Mouse (Mus musculus) limb, embryonic 14.5 days (tissue): ENCODE results near the gene Zbtb22. TPM values are rescaled to one million over a fixed set of nuclear protein-coding genes. Genes with fewer than 3 reads are reported as not detected.

Experiments
- ATAC-seq: fragments of 200-750 bp; cut with Nextera tagmentation; 2 replicates; pipeline ENCODE4 v1.8.0; 2017; ENCODE audit warnings: low read depth, moderate number of reproducible peaks, moderate TSS enrichment; ENCODE audit not compliant: low FRiP score
- DNase-seq: peaks from one replicate; pipeline ENCODE4 v3.0.0-alpha.2; 2015; ENCODE audit warnings: low spot score
- H3K27ac ChIP-seq: fragments of 300-500 bp; sonication (generic); replicated peaks from 2 replicates; pipeline ENCODE4 v1.5.1; 2014; ENCODE audit warnings: low read depth, mild to moderate bottlenecking, low read length, moderate library complexity, mixed read lengths
- H3K27me3 ChIP-seq: fragments of 300-500 bp; sonication (generic); 2 replicates; pipeline ENCODE4 v1.6.1; 2014; ENCODE audit warnings: low read length, mixed read lengths; ENCODE audit not compliant: control insufficient read depth, insufficient read depth
- H3K36me3 ChIP-seq: fragments of 300-500 bp; sonication (generic); 2 replicates; pipeline ENCODE4 v1.6.1; 2014; ENCODE audit warnings: mild to moderate bottlenecking, low read length, moderate library complexity, mixed read lengths; ENCODE audit not compliant: control insufficient read depth, insufficient read depth
- H3K4me1 ChIP-seq: fragments of 300-500 bp; sonication (generic); 2 replicates; pipeline ENCODE4 v1.6.1; 2014; ENCODE audit warnings: antibody characterized with exemption, low read length, mixed read lengths; ENCODE audit not compliant: control insufficient read depth, insufficient read depth
- H3K4me2 ChIP-seq: fragments of 300-500 bp; sonication (generic); replicated peaks from 2 replicates; pipeline ENCODE4 v1.6.1; 2014; ENCODE audit warnings: low read depth, mild to moderate bottlenecking, low read length, moderate library complexity; ENCODE audit not compliant: severe bottlenecking
- H3K4me3 ChIP-seq: fragments of 300-500 bp; sonication (generic); replicated peaks from 2 replicates; pipeline ENCODE4 v1.5.1; 2014; ENCODE audit warnings: low read length
- H3K9ac ChIP-seq: fragments of 300-500 bp; sonication (generic); 2 replicates; pipeline ENCODE4 v1.6.1; 2014; ENCODE audit warnings: mild to moderate bottlenecking, low read depth, low read length, moderate library complexity; ENCODE audit not compliant: severe bottlenecking
- H3K9me3 ChIP-seq: fragments of 300-500 bp; sonication (generic); 2 replicates; pipeline ENCODE4 v1.6.1; 2016; ENCODE audit warnings: low read length; ENCODE audit not compliant: control insufficient read depth
- POLR2A ChIP-seq: fragments of 200-500 bp; IDR thresholded peaks from 2 replicates; pipeline ENCODE4 v1.8.0; 2012; ENCODE audit warnings: inconsistent platforms, mild to moderate bottlenecking, moderate library complexity, borderline replicate concordance; ENCODE audit not compliant: insufficient read depth, insufficient read length; ENCODE audit errors: extremely low read depth
- WGBS: fragments of 180-500 bp; shearing (Covaris S2); extraction: QIAGEN DNeasy Blood & Tissue Kit; methylation state at CpG from one replicate; pipeline ENCODE4 v1.1.7; 2014; 5-methylcytosine and 5-hydroxymethylcytosine counted together
- polyA plus RNA-seq, 2 experiments: library from polyadenylated mRNA; depleted of rRNA in 1 of 2; stranded (reverse) in 1 of 2; unstranded in 1 of 2; fragments of >200 nt; fragmentation: Nextera tagmentation in 1 of 2; extraction: Ambion mirVana in 1 of 2; gene quantifications; 2 replicates each; pipeline versions ENCODE4 v1.2.1 to v1.2.3; 2012 to 2014

The Zbtb22 gene
- polyA plus RNA-seq, 2 experiments = 10.8 to 27.9 TPM

GRCm38 (mm10) chr17:33911052-33911812, 4.5 kb upstream of the Zbtb22 start:
- WGBS = 93% methylated on average over 31 of the region's 31 CpGs
- no peak for TF ChIP-seq POLR2A
- Histone ChIP-seq H3K27ac (no peak overlapping the region), H3K9ac (no peak overlapping the region), H3K27me3 (no peaks in the 10 kb centered on the region), H3K9me3 (no peaks in the 10 kb centered on the region), H3K4me2 (no peak overlapping the region), H3K4me1 (peaks cover 16% of the 10 kb centered on the region), H3K4me3 (no peak overlapping the region), H3K36me3 (peaks cover 43% of the 10 kb centered on the region)
- ATAC-seq (no peak), DNase-seq (no peak)

- ATAC-seq = no peak
- no peaks in the 10 kb centered on the region for H3K9me3 ChIP-seq
- no peak overlapping the region for H3K9ac ChIP-seq
- no peak overlapping the region for H3K4me2 ChIP-seq
- H3K27ac ChIP-seq = no peak overlapping the region
- peaks cover 43% of the 10 kb centered on the region for H3K36me3 ChIP-seq
- no peak for DNase-seq
- TF ChIP-seq POLR2A = no peak
- no peaks in the 10 kb centered on the region for H3K27me3 ChIP-seq
- 92% methylated on average over 28 of the region's 28 CpGs for WGBS
- H3K4me3 ChIP-seq = no peak overlapping the region
- peaks cover 19% of the 10 kb centered on the region for H3K4me1 ChIP-seq
Measured at GRCm38 (mm10) chr17:33911813-33912414, 3.8 kb upstream of the Zbtb22 start.

GRCm38 (mm10) chr17:33913264-33913663, 2.4 kb upstream of the Zbtb22 start:
- H3K9ac ChIP-seq = no peak overlapping the region
- DNase-seq = no peak
- H3K4me2 ChIP-seq = no peak overlapping the region
- no peak overlapping the region for H3K4me3 ChIP-seq
- H3K27me3 ChIP-seq = no peaks in the 10 kb centered on the region
- peaks cover 19% of the 10 kb centered on the region for H3K4me1 ChIP-seq
- no peak for TF ChIP-seq POLR2A
- H3K27ac ChIP-seq = no peak overlapping the region
- no peaks in the 10 kb centered on the region for H3K9me3 ChIP-seq
- H3K36me3 ChIP-seq = peaks cover 48% of the 10 kb centered on the region
- 90% methylated on average over 10 of the region's 10 CpGs for WGBS
- ATAC-seq = no peak

GRCm38 (mm10) chr17:33913905-33914304, 1.8 kb upstream of the Zbtb22 start:
- Histone ChIP-seq H3K9me3 (no peaks in the 10 kb centered on the region), H3K4me1 (peaks cover 21% of the 10 kb centered on the region), H3K4me2 (no peak overlapping the region), H3K27ac (no peak overlapping the region), H3K36me3 (peaks cover 48% of the 10 kb centered on the region), H3K4me3 (no peak overlapping the region), H3K27me3 (no peaks in the 10 kb centered on the region), H3K9ac (no peak overlapping the region)
- DNase-seq (no peak), ATAC-seq (no peak)
- no peak for TF ChIP-seq POLR2A
- 96% methylated on average over 8 of the region's 8 CpGs for WGBS

GRCm38 (mm10) chr17:33914969-33915391, 724 bp upstream of the Zbtb22 start:
- Histone ChIP-seq H3K4me2 (peak overlapping the region; percentile 44; the same call in 1 of the 2 replicates), H3K9ac (no peak overlapping the region), H3K27me3 (no peaks in the 10 kb centered on the region), H3K4me3 (peak overlapping the region; percentile 48; the same call in 1 of the 2 replicates), H3K27ac (no peak overlapping the region), H3K9me3 (no peaks in the 10 kb centered on the region), H3K4me1 (peaks cover 26% of the 10 kb centered on the region), H3K36me3 (peaks cover 48% of the 10 kb centered on the region)
- DNase-seq (no peak), ATAC-seq (no peak)
- 84% methylated on average over 13 of the region's 13 CpGs for WGBS
- TF ChIP-seq POLR2A = no peak
